ENCODE assay signal across 13 mouse cellular contexts in the genomic region with DNA sequence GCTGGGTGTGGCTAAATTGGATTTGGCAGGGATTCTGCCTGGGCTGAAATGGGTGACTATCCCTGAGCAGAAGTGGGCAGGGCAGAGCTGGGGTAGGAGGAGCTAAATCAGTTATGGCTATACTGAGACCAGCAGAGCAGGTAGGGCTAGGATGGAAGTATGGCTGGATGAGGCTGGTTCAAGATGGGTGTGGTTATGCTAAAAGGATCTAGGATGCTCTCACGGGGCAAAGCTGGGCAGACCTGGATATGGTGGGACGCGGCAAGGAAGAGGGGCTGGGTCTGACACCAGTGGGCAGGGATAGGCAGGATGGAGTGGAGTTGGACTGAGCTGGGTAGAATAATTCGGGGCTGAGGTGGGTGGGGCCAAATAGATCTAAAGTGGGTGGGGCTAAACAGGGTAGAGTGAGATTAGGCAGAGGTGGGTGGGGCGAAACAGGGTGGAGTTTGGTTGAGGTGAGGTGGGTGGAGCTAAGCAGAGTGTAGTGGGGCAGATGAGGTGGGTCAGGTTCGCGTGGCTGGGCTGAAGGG. TPM values are rescaled to one million over a fixed set of nuclear protein-coding genes. Genes with fewer than 3 reads are reported as not detected.
DNase-seq lines count a peak whose midpoint lies in the region; ATAC-seq and TF ChIP-seq lines count a peak whose summit lies in the region.
"Had no signal": no experiment of that assay in that cellular context is flagged by ENCODE, and none has a peak within 500 bp of the region (broad histone marks: within the 10 kb centered on the region; RNA-seq: fewer than 3 reads in every experiment).

No protein-coding gene starts in this region.

- DNase-seq in kidney, adult 18-20 months, result no peak
- peak; percentile 90 for DNase-seq in ZHBTc4 (ENCODE audit: low read depth, low spot score)
- DNase-seq in liver, result peak; percentile 67
- DNase-seq in testis, postnatal 10 days (ENCODE audit: low spot score), result no peak
- no peak for DNase-seq in retina, postnatal 1 day
- no peak for DNase-seq in thymus, postnatal 36 days
- DNase-seq: adrenal gland, adult 8-10 months; cerebellum, adult 2 months; kidney, adult 2 months had no signal

- no peak overlapping the region for H3K4me2 ChIP-seq in kidney, embryonic 15.5 days
- H3K4me2 ChIP-seq: neural tube, embryonic 13.5 days had no signal

- TF ChIP-seq CTCF in ES-Bruce4 (IDR thresholded peaks at IDR 0.05; ENCODE audit: low read depth, low read length), result no peak

- H3K36me3 ChIP-seq in kidney, embryonic 15.5 days, result peaks cover 93% of the 10 kb centered on the region
- peaks cover 18% of the 10 kb centered on the region for H3K36me3 ChIP-seq in ES-Bruce4 (ENCODE audit: control insufficient read depth, insufficient read depth, low read length, poor library complexity, severe bottlenecking)
- H3K36me3 ChIP-seq: G1E had no signal

- TF ChIP-seq EP300 in ES-Bruce4 (IDR thresholded peaks at IDR 0.05; ENCODE audit: insufficient read depth, low read depth, low read length), result no peak

- WGBS in kidney, embryonic 15.5 days, result 95% methylated on average over 7 of the region's 7 CpGs

- no peaks in the 10 kb centered on the region for H3K9me3 ChIP-seq in kidney, embryonic 15.5 days (replicated peaks)
- no peaks in the 10 kb centered on the region for H3K9me3 ChIP-seq in ES-Bruce4 (replicated peaks; ENCODE audit: control insufficient read depth, insufficient read depth, low read length, poor library complexity, severe bottlenecking)
- H3K9me3 ChIP-seq: G1E; neural tube, embryonic 13.5 days had no signal

- ATAC-seq in kidney, embryonic 15.5 days (replicated peaks; ENCODE audit: low FRiP score), result peak; percentile 22; the same call in 1 of the 2 replicates

- H3K4me1 ChIP-seq in kidney, embryonic 15.5 days, result 0 out of 2 replicates have a peak, but pooled peaks cover 2% of the 10 kb centered on the region
- peaks cover 4% of the 10 kb centered on the region for H3K4me1 ChIP-seq in ES-Bruce4 (ENCODE audit: control insufficient read depth, insufficient read depth, low read length)
- H3K4me1 ChIP-seq: neural tube, embryonic 13.5 days had no signal

- no peak overlapping the region for H3K4me3 ChIP-seq in kidney, embryonic 15.5 days (replicated peaks)
- 0 out of 2 replicates have a peak overlapping the region, but pooled peaks have one; percentile 17 for H3K4me3 ChIP-seq in ES-Bruce4 (ENCODE audit: low read depth, low read length)
- H3K4me3 ChIP-seq: neural tube, embryonic 13.5 days had no signal

- no peak overlapping the region for H3K9ac ChIP-seq in kidney, embryonic 15.5 days
- H3K9ac ChIP-seq in ES-Bruce4 (ENCODE audit: low read depth, poor library complexity, severe bottlenecking), result no peak overlapping the region
- H3K9ac ChIP-seq: neural tube, embryonic 13.5 days had no signal

- TF ChIP-seq POLR2A in ES-Bruce4 (IDR thresholded peaks at IDR 0.05; ENCODE audit: insufficient read depth, low read length), result no peak

- no peaks in the 10 kb centered on the region for H3K27me3 ChIP-seq in kidney, embryonic 15.5 days
- no peaks in the 10 kb centered on the region for H3K27me3 ChIP-seq in ES-Bruce4 (ENCODE audit: control insufficient read depth, insufficient read depth, low read length, poor library complexity, severe bottlenecking)
- H3K27me3 ChIP-seq: neural tube, embryonic 13.5 days had no signal

- H3K27ac ChIP-seq in kidney, embryonic 15.5 days, result no peak overlapping the region
- H3K27ac ChIP-seq in ES-Bruce4 (ENCODE audit: insufficient read depth, low read length), result no peak overlapping the region
- H3K27ac ChIP-seq: neural tube, embryonic 13.5 days had no signal

RNA-seq across cellular contexts. Expression of a gene that starts 46.1 kb away (rescaled TPM):
- 77.5 and 84.3 TPM in 2 replicates for polyA plus RNA-seq in kidney, embryonic 15.5 days (2015; fragmentation: Nextera tagmentation; extraction: Ambion mirVana)
- polyA plus RNA-seq in ES-Bruce4 (2011; ENCODE audit: insufficient read depth, insufficient read length, low read depth, missing spikeins), result 91.5 and 94.2 TPM in 2 replicates

Comparison
In these comparisons a context has a peak if more than half of its experiments do, and no peak if none do; other contexts are left out.
1. DNase-seq: peak in ZHBTc4 (single experiment) and liver (single experiment); none in kidney, adult 18-20 months (single experiment), testis, postnatal 10 days (single experiment), retina, postnatal 1 day (single experiment) and thymus, postnatal 36 days (0 of 2).